ENCODE assay signal across 8 mouse cellular contexts in genomic region chr10:74935016-74935415, GRCm38 (mm10). TPM values are rescaled to one million over a fixed set of nuclear protein-coding genes. Genes with fewer than 3 reads are reported as not detected.
DNase-seq lines count a peak whose midpoint lies in the region; ATAC-seq lines count a peak whose summit lies in the region.

No protein-coding gene starts in this region.

- no peaks in the 10 kb centered on the region for H3K36me3 ChIP-seq in heart, embryonic 10.5 days
- no peaks in the 10 kb centered on the region for H3K36me3 ChIP-seq in heart, embryonic 11.5 days (ENCODE audit: control insufficient read depth, insufficient read depth, low read length)
- no peaks in the 10 kb centered on the region for H3K36me3 ChIP-seq in embryonic facial prominence, embryonic 14.5 days (ENCODE audit: control insufficient read depth, insufficient read depth, low read length)

- no peak overlapping the region for H3K27ac ChIP-seq in heart, embryonic 10.5 days
- no peak overlapping the region for H3K27ac ChIP-seq in heart, embryonic 11.5 days (ENCODE audit: low read depth, low read length)
- no peak overlapping the region for H3K27ac ChIP-seq in embryonic facial prominence, embryonic 14.5 days (replicated peaks; ENCODE audit: low read depth, low read length)

- intact Hi-C loops in heart, postnatal 36 days (cut with DNase I), result loop anchor here (5.0 kb wide), 1 partner anchor 217 kb away; no protein-coding TSS in a partner anchor

- H3K9ac ChIP-seq in heart, embryonic 11.5 days (ENCODE audit: low read depth, low read length), result no peak overlapping the region
- H3K9ac ChIP-seq in embryonic facial prominence, embryonic 14.5 days (ENCODE audit: low read depth, low read length), result no peak overlapping the region

- no peaks in the 10 kb centered on the region for H3K4me1 ChIP-seq in heart, embryonic 10.5 days
- H3K4me1 ChIP-seq in heart, embryonic 11.5 days (ENCODE audit: control insufficient read depth, insufficient read depth, low read length), result no peaks in the 10 kb centered on the region
- no peaks in the 10 kb centered on the region for H3K4me1 ChIP-seq in embryonic facial prominence, embryonic 14.5 days (ENCODE audit: control insufficient read depth, insufficient read depth, low read length)

- no peak overlapping the region for H3K4me2 ChIP-seq in heart, embryonic 11.5 days
- H3K4me2 ChIP-seq in embryonic facial prominence, embryonic 14.5 days (ENCODE audit: low read depth, low read length), result no peak overlapping the region

- ATAC-seq in heart, embryonic 11.5 days (replicated peaks; ENCODE audit: insufficient number of reproducible peaks, low FRiP score, low TSS enrichment), result no peak
- peak; percentile 48; the same call in 1 of the 2 replicates for ATAC-seq in embryonic facial prominence, embryonic 14.5 days (ENCODE audit: low read depth)

- 24% methylated on average over 6 of the region's 6 CpGs for WGBS in heart, embryonic 10.5 days
- WGBS in heart, embryonic 11.5 days (ENCODE audit: insufficient replicate concordance), result 30% methylated on average over 6 of the region's 6 CpGs
- WGBS in embryonic facial prominence, embryonic 14.5 days, result 34% methylated on average over 6 of the region's 6 CpGs

- DNase-seq in heart, embryonic 10.5 days (ENCODE audit: low spot score), result peak; percentile 67
- peak; percentile 65 for DNase-seq in right cerebral cortex, postnatal 14 days
- no peak for DNase-seq in right cerebral cortex, postnatal 36 days (ENCODE audit: low spot score in 2 of 2)
- DNase-seq in embryonic facial prominence, embryonic 14.5 days (ENCODE audit: low spot score), result no peak
- DNase-seq in right cerebral cortex, postnatal 4 days, result peak; percentile 50
- no peak for DNase-seq in adrenal gland, postnatal 4 days (ENCODE audit: low spot score in 2 of 2)
- no peak for DNase-seq in heart, postnatal 36 days

- H3K4me3 ChIP-seq in heart, embryonic 10.5 days, result no peak overlapping the region
- no peak overlapping the region for H3K4me3 ChIP-seq in heart, embryonic 11.5 days (ENCODE audit: low read depth, low read length)
- no peak overlapping the region for H3K4me3 ChIP-seq in embryonic facial prominence, embryonic 14.5 days (ENCODE audit: low read depth, low read length)

- no peaks in the 10 kb centered on the region for H3K27me3 ChIP-seq in heart, embryonic 10.5 days (ENCODE audit: insufficient read depth, poor library complexity, severe bottlenecking)
- H3K27me3 ChIP-seq in heart, embryonic 11.5 days (ENCODE audit: control insufficient read depth, insufficient read depth, low read length), result no peaks in the 10 kb centered on the region
- H3K27me3 ChIP-seq in embryonic facial prominence, embryonic 14.5 days (replicated peaks; ENCODE audit: control insufficient read depth, insufficient read depth, low read length), result no peaks in the 10 kb centered on the region

- no peaks in the 10 kb centered on the region for H3K9me3 ChIP-seq in heart, embryonic 10.5 days
- H3K9me3 ChIP-seq in heart, embryonic 11.5 days (replicated peaks; ENCODE audit: control insufficient read depth, low read length), result no peaks in the 10 kb centered on the region
- no peaks in the 10 kb centered on the region for H3K9me3 ChIP-seq in embryonic facial prominence, embryonic 14.5 days (ENCODE audit: control insufficient read depth, low read length)

RNA-seq across cellular contexts. Expression of gene Gnaz, which starts 32.0 kb away (rescaled TPM):
- 2.0 and 4.2 TPM in 2 replicates for polyA plus RNA-seq in heart, embryonic 10.5 days (2016; fragmentation: Nextera tagmentation; extraction: Ambion mirVana)
- polyA plus RNA-seq in heart, embryonic 11.5 days (2014; fragmentation: Nextera tagmentation; extraction: Ambion mirVana), result 2.1 and 2.7 TPM in 2 replicates
- polyA plus RNA-seq in embryonic facial prominence, embryonic 14.5 days (2014; fragmentation: Nextera tagmentation; extraction: Ambion mirVana), result 3.8 and 4.2 TPM in 2 replicates
- 10 to 100 TPM in 1 of 2 experiments, 1 to 10 TPM in 1; 7.2 to 10.8 TPM for total RNA-seq in adrenal gland, postnatal 4 days (2021)
- under 1 TPM; 0.43 to 0.58 TPM for total RNA-seq in heart, postnatal 36 days (2021)

Comparison
In these comparisons a context has a peak if more than half of its experiments do, and no peak if none do; other contexts are left out.
1. DNase-seq: peak in heart, embryonic 10.5 days (single experiment), right cerebral cortex, postnatal 14 days (single experiment) and right cerebral cortex, postnatal 4 days (single experiment); none in right cerebral cortex, postnatal 36 days (0 of 2), embryonic facial prominence, embryonic 14.5 days (single experiment), adrenal gland, postnatal 4 days (0 of 2) and heart, postnatal 36 days (0 of 2).